Mouse (Mus musculus) thymus, adult 2 months (tissue): ENCODE results near the gene Hao2. TPM values are rescaled to one million over a fixed set of nuclear protein-coding genes. Genes with fewer than 3 reads are reported as not detected.

Experiments
- DNase-seq: peaks from one replicate; pipeline ENCODE4 v3.0.0; 2021
- H3K27ac ChIP-seq: fragments of 200-500 bp; 2 replicates; pipeline ENCODE4 v1.5.1; 2012; ENCODE audit warnings: low read length, control low read depth; ENCODE audit not compliant: control insufficient read depth, insufficient read depth
- H3K27me3 ChIP-seq: fragments of 200-500 bp; 2 replicates; pipeline ENCODE4 v1.6.1; 2012; ENCODE audit warnings: mild to moderate bottlenecking, low read length, moderate library complexity, mixed read lengths; ENCODE audit not compliant: control insufficient read depth, insufficient read depth
- H3K36me3 ChIP-seq: fragments of 200-500 bp; 2 replicates; pipeline ENCODE4 v1.6.1; 2012; ENCODE audit warnings: mild to moderate bottlenecking, low read length, moderate library complexity; ENCODE audit not compliant: control insufficient read depth, insufficient read depth
- H3K4me1 ChIP-seq: fragments of 200-500 bp; replicated peaks from 2 replicates; pipeline ENCODE4 v1.6.1; 2012; ENCODE audit warnings: low read length; ENCODE audit not compliant: control insufficient read depth, insufficient read depth
- H3K4me3 ChIP-seq: fragments of 200-500 bp; 2 replicates; pipeline ENCODE4 v1.5.1; 2012; ENCODE audit warnings: mild to moderate bottlenecking, low read length, control low read depth, moderate library complexity; ENCODE audit not compliant: control insufficient read depth, insufficient read depth
- CTCF ChIP-seq: fragments of 200-500 bp; IDR thresholded peaks from 2 replicates; pipeline ENCODE4 v1.5.1; 2012; ENCODE audit warnings: mild to moderate bottlenecking, control low read depth, low read length, moderate library complexity, borderline replicate concordance; ENCODE audit not compliant: control insufficient read depth, poor library complexity, insufficient read depth; ENCODE audit errors: extremely low read depth
- POLR2A ChIP-seq: fragments of 200-500 bp; IDR thresholded peaks from 2 replicates; pipeline ENCODE4 v1.6.1; 2012; ENCODE audit warnings: mild to moderate bottlenecking, low read length, control low read depth, moderate library complexity; ENCODE audit not compliant: control insufficient read depth, poor library complexity, insufficient read depth; ENCODE audit errors: extremely low read depth
- WGBS: fragments of 180-500 bp; shearing (Covaris S2); methylation state at CpG from one replicate; pipeline ENCODE4 v1.1.7; 2018; 5-methylcytosine and 5-hydroxymethylcytosine counted together
- polyA plus RNA-seq: library from polyadenylated mRNA; depleted of rRNA; stranded (reverse); fragments of >200 nt; gene quantifications from 2 replicates; pipeline ENCODE4 v1.2.3, GENCODE M21; 2012; rRNA removed

The Hao2 gene
- polyA plus RNA-seq, 1 experiment: 0.18 TPM

- TF ChIP-seq CTCF: no peak
- TF ChIP-seq POLR2A: no peak
- Histone ChIP-seq H3K27me3 (no peaks in the 10 kb centered on the region), H3K4me1 (no peaks in the 10 kb centered on the region), H3K4me3 (no peak overlapping the region), H3K27ac (no peak overlapping the region), H3K36me3 (no peaks in the 10 kb centered on the region)
- DNase-seq: no peak
- WGBS: 81% methylated on average over 6 of the region's 6 CpGs
Observed at GRCm38 (mm10) chr3:98852631-98853030, 40.4 kb downstream of the Hao2 start.

- no peak for DNase-seq
- WGBS: 75% methylated on average over 2 of the region's 2 CpGs
- no peak overlapping the region for H3K4me3 ChIP-seq
Observed at GRCm38 (mm10) chr3:98851853-98852252, 41.2 kb downstream of the Hao2 start.

DNA sequence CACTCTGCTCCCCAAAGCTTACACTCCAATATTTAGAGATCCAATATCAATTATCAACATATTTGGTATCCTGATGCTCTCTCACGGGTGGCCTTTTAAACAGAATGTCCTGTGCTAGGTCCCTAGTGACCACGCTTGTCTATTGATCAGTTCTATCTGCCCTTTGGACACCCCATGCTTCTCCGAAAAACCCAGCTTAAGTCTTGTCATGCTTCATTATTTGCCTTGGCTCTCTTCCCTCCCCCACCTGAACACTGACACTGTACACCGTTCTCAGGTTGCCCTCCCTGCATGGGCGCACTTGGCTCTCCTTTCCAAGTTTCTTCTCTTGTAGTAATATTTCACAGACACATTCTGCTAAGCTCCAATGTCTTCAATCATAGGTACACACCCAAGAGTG, 42.8 kb downstream of the Hao2 start:
- Histone ChIP-seq H3K27ac (no peak overlapping the region), H3K4me3 (no peak overlapping the region), H3K27me3 (no peaks in the 10 kb centered on the region), H3K36me3 (no peaks in the 10 kb centered on the region), H3K4me1 (no peaks in the 10 kb centered on the region)
- TF ChIP-seq CTCF: no peak
- TF ChIP-seq POLR2A: no peak
- 93% methylated on average over 5 of the region's 5 CpGs for WGBS
- DNase-seq: no peak

More at GRCm38 (mm10) chr3:98851853-98852252, 41.2 kb downstream of the Hao2 start:
- TF ChIP-seq POLR2A (no peak), CTCF (no peak)
- H3K36me3 ChIP-seq: no peaks in the 10 kb centered on the region
- no peaks in the 10 kb centered on the region for H3K4me1 ChIP-seq
- H3K27ac ChIP-seq: no peak overlapping the region
- H3K27me3 ChIP-seq: no peaks in the 10 kb centered on the region

DNA sequence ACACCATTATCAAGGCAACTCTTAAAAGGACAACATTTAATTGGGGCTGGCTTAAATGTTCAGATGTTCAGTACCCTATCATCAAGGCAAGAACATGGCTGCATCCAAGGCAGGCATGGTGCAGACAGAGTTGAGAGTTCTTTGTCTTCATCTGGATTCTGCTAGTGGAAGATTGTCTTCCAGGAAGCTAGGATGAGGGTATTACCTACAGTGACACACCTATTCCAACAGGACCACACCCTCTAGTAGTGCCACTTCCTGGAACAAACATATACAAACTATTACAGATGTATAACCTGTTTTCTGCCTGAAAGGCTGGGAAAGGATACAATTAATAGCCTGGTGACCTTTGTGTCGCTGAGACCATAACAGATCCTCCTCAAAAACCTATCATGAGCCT, 44.1 kb downstream of the Hao2 start:
- no peaks in the 10 kb centered on the region for H3K36me3 ChIP-seq
- TF ChIP-seq POLR2A: no peak
- no peak for TF ChIP-seq CTCF
- DNase-seq: no peak
- no peak overlapping the region for H3K27ac ChIP-seq
- 96% methylated on average over 1 of the region's 1 CpGs for WGBS
- no peaks in the 10 kb centered on the region for H3K27me3 ChIP-seq
- no peak overlapping the region for H3K4me3 ChIP-seq
- no peaks in the 10 kb centered on the region for H3K4me1 ChIP-seq

Other genes with a start within 250 kb of the Hao2 start
- gene Hsd3b2, start 168.7 kb downstream of the Hao2 start, polyA plus RNA-seq: not detected in 2 replicates
- gene Hsd3b3, start 130.1 kb downstream of the Hao2 start, polyA plus RNA-seq: 0.09 TPM in 1 of 2 replicates, not detected in the other
- gene Hsd3b6, start 78.8 kb downstream of the Hao2 start, polyA plus RNA-seq: 0.43 and 0.60 TPM in 2 replicates
- gene Hsd3b1, start 33.4 kb downstream of the Hao2 start, polyA plus RNA-seq: 0.08 and 0.70 TPM in 2 replicates
- 6.0 and 6.1 TPM in 2 replicates for gene Wars2, start 247.8 kb upstream of the Hao2 start, polyA plus RNA-seq